Mouse (Mus musculus): ENCODE measurements around the gene Piga.

DNA sequence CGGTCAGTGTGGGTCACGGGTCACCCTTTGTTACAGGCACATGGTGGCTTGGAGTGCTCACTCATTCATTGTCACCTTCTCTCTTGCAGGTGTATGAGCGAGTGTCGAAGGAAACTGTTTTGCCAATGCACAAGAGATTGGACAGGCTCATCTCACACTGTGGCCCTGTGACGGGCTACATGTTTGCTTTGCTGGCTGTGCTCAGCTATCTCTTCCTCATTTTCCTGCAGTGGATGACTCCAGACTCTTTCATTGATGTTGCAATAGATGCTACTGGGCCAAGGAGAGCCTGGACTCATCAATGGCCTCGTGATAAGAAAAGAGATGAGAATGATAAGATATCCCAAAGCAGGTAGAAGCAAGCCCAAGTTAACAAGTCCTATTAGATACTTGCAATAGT, 12.0 kb downstream of the Piga start:
- TF ChIP-seq EP300 (IDR thresholded peaks at IDR 0.05; ENCODE audit: low read depth) (no peak), CTCF (IDR thresholded peaks at IDR 0.05; ENCODE audit: low read depth) (no peak)

Data from liver, postnatal 0 days (tissue).